Mouse (Mus musculus) erythroblast, embryonic 14.5 days (primary cell): Measurements from ENCODE around the gene Gsap.

Experiments used
- GATA1 ChIP-seq: IDR thresholded peaks from 2 replicates; pipeline ENCODE4 v1.6.1; 2012; ENCODE audit warnings: low read length, inconsistent platforms, mixed read lengths
- TAL1 ChIP-seq: IDR thresholded peaks from 3 replicates; pipeline ENCODE4 v1.6.1; 2012; ENCODE audit warnings: low read length, inconsistent platforms, mixed read lengths

DNA sequence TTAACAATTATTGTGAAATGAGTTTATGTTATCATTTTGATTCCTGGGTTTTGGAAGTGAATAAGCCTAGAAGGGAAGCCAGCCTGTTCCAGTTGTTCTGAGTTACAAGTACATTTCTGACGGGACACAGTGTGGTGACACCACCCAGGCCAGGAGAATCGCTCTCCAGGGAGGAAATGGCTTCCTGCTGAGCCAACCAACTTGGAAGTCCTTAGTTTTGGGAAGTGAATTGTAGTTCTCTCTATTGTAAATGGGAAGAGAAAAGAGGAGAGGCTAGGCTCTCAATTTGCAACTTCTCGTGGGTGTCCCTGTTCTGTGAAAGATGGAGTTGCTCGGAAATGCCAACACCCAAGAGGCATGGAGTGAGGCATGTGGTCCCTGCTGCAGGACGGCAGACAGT is 83.4 kb downstream of the Gsap start:
- TF ChIP-seq GATA1 = no peak
- TF ChIP-seq TAL1 = no peak
